Mouse (Mus musculus): ENCODE measurements around the gene Micall2. TPM values are rescaled to one million over a fixed set of nuclear protein-coding genes. Genes with fewer than 3 reads are reported as not detected.
"Not testable (repeated sequence)": the region's sequence is repeated elsewhere in the genome, so short reads cannot be mapped to it uniquely, and the experiment has no call there.

Gene Micall2
- polyA plus RNA-seq, 1 experiment from 2014 or later, result 3.5 TPM

DNA sequence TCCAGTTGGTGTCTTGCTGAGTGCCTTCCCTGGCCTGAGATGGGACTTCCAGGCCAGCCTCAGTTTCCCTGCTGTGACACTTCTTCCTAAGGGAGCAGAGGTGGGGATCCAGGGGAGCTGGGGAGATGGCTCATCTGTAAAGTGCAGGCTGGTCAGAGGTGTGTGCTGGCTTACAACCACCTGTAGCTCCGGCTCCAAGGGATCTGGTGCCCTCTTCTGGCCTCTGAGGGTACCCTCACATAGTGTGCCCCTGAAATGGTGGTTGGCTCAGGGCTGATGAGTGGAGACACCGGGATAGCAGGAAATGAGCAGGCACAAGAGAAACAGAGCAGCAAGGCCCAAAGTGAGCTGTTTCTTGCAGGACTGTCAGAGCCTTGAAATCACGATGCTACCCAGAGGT, 9.6 kb upstream of the Micall2 start:
- Histone ChIP-seq H3K27ac (no peak overlapping the region), H3K4me1 (peaks cover 3% of the 10 kb centered on the region; the same call in 1 of the 2 replicates), H3K27me3 (no peaks in the 10 kb centered on the region), H3K4me2 (no peak overlapping the region), H3K36me3 (no peaks in the 10 kb centered on the region), H3K9ac (no peak overlapping the region), H3K4me3 (no peak overlapping the region), H3K9me3 (no peaks in the 10 kb centered on the region)
- peak; percentile 40; the same call in 1 of the 2 replicates for ATAC-seq (ENCODE audit: borderline replicate concordance, extremely low read depth, low FRiP score, low TSS enrichment)
- 2% methylated on average over 3 of the region's 3 CpGs for WGBS

DNA sequence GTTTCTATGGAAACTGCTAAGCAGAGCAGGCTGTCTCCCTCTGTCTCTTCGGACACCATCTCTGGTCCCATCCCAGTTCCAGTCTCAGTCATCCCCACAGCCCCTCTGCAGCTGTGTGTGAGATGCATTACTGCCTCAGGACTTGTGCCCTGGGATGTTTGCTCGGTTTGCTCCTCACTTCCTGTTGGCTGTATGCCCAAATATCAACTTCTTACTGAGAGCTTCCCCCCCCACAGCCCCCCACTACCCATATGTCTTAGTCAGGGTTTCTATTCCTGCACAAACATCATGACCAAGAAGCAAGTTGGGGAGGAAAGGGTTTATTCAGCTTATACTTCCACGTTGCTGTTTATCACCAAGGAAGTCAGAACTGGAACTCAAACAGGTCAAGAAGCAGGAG, 6.5 kb upstream of the Micall2 start:
- not testable (repeated sequence) for H3K27me3 ChIP-seq; H3K36me3 ChIP-seq; H3K4me3 ChIP-seq; H3K9me3 ChIP-seq; H3K9ac ChIP-seq; ATAC-seq (ENCODE audit: borderline replicate concordance, extremely low read depth, low FRiP score, low TSS enrichment); H3K4me2 ChIP-seq; H3K4me1 ChIP-seq; H3K27ac ChIP-seq
- 18% methylated on average over 3 of the region's 3 CpGs for WGBS

DNA sequence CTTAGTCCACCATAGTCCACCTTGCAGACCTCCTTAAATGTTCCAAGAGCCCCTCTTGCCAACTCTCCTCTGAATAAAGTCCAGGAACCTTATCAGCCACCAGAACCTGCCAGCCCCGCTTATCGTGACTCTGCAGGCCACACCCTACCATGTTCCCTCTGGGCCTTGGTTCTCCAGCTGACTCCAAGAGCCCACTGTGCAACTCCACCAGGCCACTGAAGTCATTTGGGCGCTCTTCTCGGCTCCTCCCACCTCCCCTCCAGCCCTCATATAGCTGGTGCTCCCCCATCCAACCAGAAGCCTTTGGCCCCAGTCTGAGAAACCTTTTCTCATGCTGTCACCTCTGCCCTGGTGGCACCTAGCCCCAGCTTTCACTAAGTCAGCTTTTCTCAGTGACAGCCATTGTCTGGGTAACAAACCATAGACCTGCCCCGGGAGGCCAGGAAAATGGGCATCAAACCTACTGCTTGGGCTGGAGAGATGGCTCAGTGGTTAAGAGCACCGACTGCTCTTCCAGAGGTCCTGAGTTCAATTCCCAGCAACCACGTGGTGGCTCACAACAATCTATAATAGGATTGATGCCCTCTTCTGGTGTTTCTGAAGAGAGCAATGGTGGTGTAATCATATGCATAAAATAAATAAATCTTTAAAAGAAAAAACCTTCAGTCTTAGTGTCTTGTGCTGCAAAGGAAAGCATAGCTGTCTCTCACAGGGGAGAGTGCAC, 2.6 kb upstream of the Micall2 start:
- no peaks in the 10 kb centered on the region for H3K36me3 ChIP-seq
- H3K27ac ChIP-seq, result no peak overlapping the region
- no peak overlapping the region for H3K4me2 ChIP-seq
- H3K4me1 ChIP-seq, result peaks cover 29% of the 10 kb centered on the region
- no peak for ATAC-seq (ENCODE audit: borderline replicate concordance, extremely low read depth, low FRiP score, low TSS enrichment)
- no peak overlapping the region for H3K9ac ChIP-seq
- WGBS, result 64% methylated on average over 7 of the region's 7 CpGs
- H3K9me3 ChIP-seq, result no peaks in the 10 kb centered on the region
- H3K27me3 ChIP-seq, result no peaks in the 10 kb centered on the region
- no peak overlapping the region for H3K4me3 ChIP-seq

DNA sequence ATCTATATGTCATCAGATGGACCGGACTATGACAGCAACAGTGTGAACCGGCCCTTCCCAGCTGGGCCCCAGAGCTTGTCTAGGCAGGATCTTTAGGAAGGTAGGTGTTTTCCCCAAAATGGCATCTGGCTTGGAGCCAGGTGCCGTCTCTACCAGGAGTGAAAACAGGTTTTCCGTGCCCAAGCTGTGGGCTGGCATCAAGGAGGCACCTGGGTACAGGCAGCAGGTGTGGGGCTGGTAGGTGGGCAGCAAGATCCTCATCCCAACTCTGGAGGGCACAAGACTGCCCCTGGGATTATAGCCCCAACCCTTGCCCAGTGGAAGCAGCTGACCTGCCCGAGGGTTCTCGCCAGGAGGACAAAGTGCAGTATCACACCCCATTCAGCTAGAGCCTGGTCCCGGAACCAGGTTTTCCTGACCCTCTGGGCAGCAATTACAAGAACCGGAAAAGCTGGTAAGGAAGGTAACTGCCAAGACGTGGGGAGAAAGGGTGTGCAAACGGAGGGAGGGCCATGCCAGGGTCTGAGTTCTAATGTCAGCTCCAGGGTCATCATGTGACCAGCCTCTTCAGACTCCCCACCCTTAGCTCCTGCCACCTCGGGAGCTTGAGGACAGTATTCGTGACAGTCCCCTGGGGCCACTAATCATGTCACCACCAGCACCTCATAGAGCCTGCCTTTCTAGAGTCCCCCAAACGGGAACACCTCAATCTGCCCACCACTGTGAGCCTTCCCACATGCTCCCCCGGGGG, 1.9 kb upstream of the Micall2 start:
- H3K36me3 ChIP-seq, result no peaks in the 10 kb centered on the region
- H3K27me3 ChIP-seq, result no peaks in the 10 kb centered on the region
- WGBS, result 67% methylated on average over 14 of the region's 14 CpGs
- H3K9me3 ChIP-seq, result no peaks in the 10 kb centered on the region
- no peak overlapping the region for H3K4me3 ChIP-seq
- H3K4me2 ChIP-seq, result no peak overlapping the region
- H3K4me1 ChIP-seq, result peaks cover 34% of the 10 kb centered on the region
- ATAC-seq (ENCODE audit: borderline replicate concordance, extremely low read depth, low FRiP score, low TSS enrichment), result no peak
- no peak overlapping the region for H3K27ac ChIP-seq
- no peak overlapping the region for H3K9ac ChIP-seq

DNA sequence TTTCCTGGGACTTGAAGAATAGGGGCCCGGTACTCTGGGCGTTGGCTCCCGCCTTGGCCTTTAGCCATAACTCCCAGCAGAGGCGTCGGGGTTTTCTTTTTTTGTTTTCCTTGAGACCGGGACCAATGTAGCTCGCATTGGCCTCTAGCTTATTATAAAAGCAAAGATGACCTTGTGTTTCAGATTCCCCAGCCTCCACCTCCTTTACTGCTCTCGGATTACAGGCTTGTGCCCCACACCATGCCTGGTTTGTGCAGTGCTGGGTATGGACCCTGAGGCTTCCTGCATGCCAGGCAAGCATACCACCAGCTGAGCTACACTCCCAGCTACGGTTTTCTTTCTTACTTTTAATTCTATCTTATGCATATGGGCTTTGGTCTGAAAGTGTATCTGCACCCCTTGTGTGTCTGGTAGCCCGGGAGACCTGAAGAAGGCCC, 386 bp upstream of the Micall2 start:
- H3K36me3 ChIP-seq, result no peaks in the 10 kb centered on the region
- peak; percentile 36; the same call in 1 of the 2 replicates for ATAC-seq (ENCODE audit: borderline replicate concordance, extremely low read depth, low FRiP score, low TSS enrichment)
- peak overlapping the region; percentile 49 for H3K4me3 ChIP-seq
- H3K4me1 ChIP-seq, result peaks cover 40% of the 10 kb centered on the region
- H3K27me3 ChIP-seq, result no peaks in the 10 kb centered on the region
- WGBS, result 11% methylated on average over 10 of the region's 10 CpGs
- peak overlapping the region; percentile 51; the same call in 1 of the 2 replicates for H3K27ac ChIP-seq
- H3K9ac ChIP-seq, result peak overlapping the region; percentile 20; the same call in 1 of the 2 replicates
- peak overlapping the region; percentile 97 for H3K4me2 ChIP-seq
- no peaks in the 10 kb centered on the region for H3K9me3 ChIP-seq

DNA sequence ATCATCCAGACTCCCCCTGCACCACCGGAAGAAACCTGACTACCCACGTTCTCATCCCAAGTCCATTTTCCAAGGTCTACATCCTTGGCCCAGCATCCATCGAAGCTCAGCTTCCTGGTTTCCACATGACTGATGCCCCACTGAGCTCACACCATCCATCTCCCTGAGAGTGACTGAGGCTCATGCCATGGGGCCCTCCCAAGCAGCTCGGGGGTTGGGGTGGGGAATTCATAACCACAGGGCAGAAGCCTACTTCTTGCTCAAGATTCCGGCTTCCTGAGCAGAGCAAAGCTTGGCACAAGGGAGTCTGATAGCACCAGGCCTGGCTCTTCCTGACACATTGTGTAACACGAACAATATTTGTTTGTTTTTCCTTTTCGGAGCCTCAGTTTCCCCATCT, 1.4 kb downstream of the Micall2 start:
- Histone ChIP-seq H3K27me3 (no peaks in the 10 kb centered on the region), H3K9ac (no peak overlapping the region)

DNA sequence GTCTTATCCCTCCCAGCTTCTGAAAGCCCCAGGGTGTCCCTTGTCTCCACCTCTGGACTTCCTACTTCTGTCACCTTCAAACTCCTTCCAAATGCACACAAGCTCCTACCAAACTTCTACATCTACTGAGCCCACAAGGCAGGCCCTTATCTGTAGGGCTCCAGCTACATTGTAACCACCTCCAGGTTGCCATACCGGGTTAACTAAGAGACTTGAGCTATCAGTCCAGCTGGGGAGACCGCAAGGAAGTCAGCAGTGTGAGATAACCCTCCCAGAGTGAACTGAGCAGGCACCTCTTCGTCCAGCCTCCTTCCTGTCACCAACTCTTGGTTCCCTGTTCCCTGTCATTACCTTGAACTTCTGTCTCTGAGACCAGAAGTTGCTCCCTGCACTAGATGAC, 2.1 kb downstream of the Micall2 start:
- H3K9me3 ChIP-seq, result no peaks in the 10 kb centered on the region
- 58% methylated on average over 3 of the region's 3 CpGs for WGBS
- peaks cover 53% of the 10 kb centered on the region for H3K4me1 ChIP-seq
- ATAC-seq (ENCODE audit: borderline replicate concordance, extremely low read depth, low FRiP score, low TSS enrichment), result no peak
- no peaks in the 10 kb centered on the region for H3K27me3 ChIP-seq
- H3K4me2 ChIP-seq, result no peak overlapping the region
- H3K36me3 ChIP-seq, result no peaks in the 10 kb centered on the region
- H3K27ac ChIP-seq, result no peak overlapping the region
- H3K4me3 ChIP-seq, result no peak overlapping the region
- no peak overlapping the region for H3K9ac ChIP-seq

More for the DNA sequence above, 1.4 kb downstream of the Micall2 start:
- Histone ChIP-seq H3K27ac (no peak overlapping the region), H3K4me3 (no peak overlapping the region), H3K4me1 (peaks cover 53% of the 10 kb centered on the region), H3K4me2 (peak overlapping the region; percentile 97; the same call in 1 of the 2 replicates), H3K36me3 (no peaks in the 10 kb centered on the region), H3K9me3 (no peaks in the 10 kb centered on the region)
- WGBS, result 64% methylated on average over 7 of the region's 7 CpGs
- no peak for ATAC-seq (ENCODE audit: borderline replicate concordance, extremely low read depth, low FRiP score, low TSS enrichment)

DNA sequence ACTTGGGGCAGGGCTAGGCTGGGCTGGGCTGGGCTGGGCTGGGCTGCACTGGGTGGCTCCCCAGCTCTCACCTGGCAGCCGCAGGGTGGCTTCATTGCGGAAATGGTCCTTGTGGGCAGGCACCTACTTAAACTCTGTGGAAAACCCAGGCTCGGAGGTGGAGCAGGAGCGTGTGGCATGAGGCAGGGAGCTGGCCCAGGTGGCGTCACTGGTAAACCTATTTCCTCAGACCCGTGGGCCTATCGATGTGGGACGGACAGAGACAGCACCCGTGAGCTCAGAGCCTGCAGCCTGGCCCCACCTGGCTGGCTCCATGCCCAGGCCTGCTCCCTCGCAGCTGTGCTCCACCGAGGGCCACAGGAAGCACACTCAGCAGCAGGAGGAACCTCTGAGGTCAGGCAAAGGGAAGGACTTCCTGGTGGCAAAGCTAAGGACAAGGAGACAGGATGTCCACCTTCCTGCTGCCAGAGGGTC, 3.5 kb downstream of the Micall2 start:
- Histone ChIP-seq H3K36me3 (no peaks in the 10 kb centered on the region), H3K27ac (peak overlapping the region; percentile 71), H3K4me3 (no peak overlapping the region), H3K27me3 (no peaks in the 10 kb centered on the region), H3K9ac (no peak overlapping the region), H3K9me3 (no peaks in the 10 kb centered on the region), H3K4me1 (peaks cover 53% of the 10 kb centered on the region), H3K4me2 (peak overlapping the region; percentile 27)
- 50% methylated on average over 11 of the region's 11 CpGs for WGBS
- no peak for ATAC-seq (ENCODE audit: borderline replicate concordance, extremely low read depth, low FRiP score, low TSS enrichment)

DNA sequence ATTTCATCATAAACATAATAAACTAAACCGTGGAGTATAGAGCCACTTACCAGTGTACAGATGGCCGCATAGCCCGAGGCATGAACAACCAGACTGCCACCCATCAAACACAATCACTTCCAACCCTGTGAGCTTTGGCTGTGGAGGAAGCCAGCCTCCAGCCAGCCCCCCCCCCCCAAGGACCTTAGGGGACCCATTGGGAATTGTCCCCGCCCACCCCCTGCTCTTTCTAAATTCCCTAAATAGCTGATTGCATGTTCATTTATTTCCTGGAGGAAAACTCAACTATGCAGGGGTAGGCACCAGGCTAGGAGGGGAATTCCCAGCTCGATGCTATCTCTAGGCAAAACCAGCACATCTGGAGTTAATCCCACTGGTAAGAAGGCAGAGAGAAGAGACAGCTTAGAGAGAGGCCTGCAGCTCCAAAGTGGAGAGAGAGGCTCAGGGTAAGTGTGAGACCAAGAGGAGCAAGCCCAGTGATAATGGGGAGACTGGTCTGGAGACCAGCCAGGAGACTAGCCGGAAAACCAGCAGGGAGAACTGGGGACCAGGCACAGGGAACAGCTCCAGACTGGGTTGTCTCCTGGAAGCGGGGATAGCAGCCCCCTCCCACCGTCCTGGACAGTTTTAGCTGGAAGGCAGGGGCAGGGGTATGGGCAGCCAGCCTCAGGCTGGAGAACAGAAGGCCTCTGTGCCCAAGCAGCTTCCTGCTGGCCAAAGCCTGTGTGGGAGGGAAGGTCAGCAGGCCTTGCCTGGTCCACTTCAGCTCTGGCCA, 5.2 kb downstream of the Micall2 start:
- Histone ChIP-seq H3K9ac (no peak overlapping the region), H3K36me3 (no peaks in the 10 kb centered on the region), H3K9me3 (no peaks in the 10 kb centered on the region), H3K27me3 (no peaks in the 10 kb centered on the region), H3K4me3 (no peak overlapping the region), H3K4me2 (no peak overlapping the region), H3K27ac (peak overlapping the region; percentile 44; the same call in 1 of the 2 replicates), H3K4me1 (peaks cover 45% of the 10 kb centered on the region)
- 44% methylated on average over 8 of the region's 8 CpGs for whole genome bisulfite sequencing
- no peak for ATAC-seq (ENCODE audit: borderline replicate concordance, extremely low read depth, low FRiP score, low TSS enrichment)

DNA sequence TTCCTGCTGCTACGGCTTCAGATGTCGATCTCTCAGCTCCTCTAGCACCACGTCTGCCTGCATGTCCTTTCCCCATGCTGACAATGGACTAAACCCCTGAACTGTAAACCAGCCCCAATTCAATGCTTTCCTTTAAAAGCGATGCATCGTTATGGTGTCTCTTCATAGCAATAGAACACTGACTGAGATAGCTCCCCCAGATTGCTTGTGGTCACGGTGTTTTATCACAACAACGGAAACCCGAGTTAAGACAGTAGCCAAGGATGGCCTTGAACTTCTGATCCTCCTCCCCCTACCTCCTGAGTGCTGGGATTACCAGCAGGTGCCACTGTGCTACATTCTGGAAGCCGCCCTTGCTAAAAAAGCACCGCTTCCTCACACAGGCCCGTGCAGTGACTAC, 8.9 kb downstream of the Micall2 start:
- H3K4me2 ChIP-seq, result no peak overlapping the region
- H3K4me1 ChIP-seq, result peaks cover 25% of the 10 kb centered on the region
- 79% methylated on average over 11 of the region's 11 CpGs for WGBS
- no peaks in the 10 kb centered on the region for H3K36me3 ChIP-seq
- H3K9me3 ChIP-seq, result no peaks in the 10 kb centered on the region
- no peak overlapping the region for H3K9ac ChIP-seq
- no peaks in the 10 kb centered on the region for H3K27me3 ChIP-seq
- H3K4me3 ChIP-seq, result no peak overlapping the region
- no peak for ATAC-seq (ENCODE audit: borderline replicate concordance, extremely low read depth, low FRiP score, low TSS enrichment)
- H3K27ac ChIP-seq, result no peak overlapping the region

DNA sequence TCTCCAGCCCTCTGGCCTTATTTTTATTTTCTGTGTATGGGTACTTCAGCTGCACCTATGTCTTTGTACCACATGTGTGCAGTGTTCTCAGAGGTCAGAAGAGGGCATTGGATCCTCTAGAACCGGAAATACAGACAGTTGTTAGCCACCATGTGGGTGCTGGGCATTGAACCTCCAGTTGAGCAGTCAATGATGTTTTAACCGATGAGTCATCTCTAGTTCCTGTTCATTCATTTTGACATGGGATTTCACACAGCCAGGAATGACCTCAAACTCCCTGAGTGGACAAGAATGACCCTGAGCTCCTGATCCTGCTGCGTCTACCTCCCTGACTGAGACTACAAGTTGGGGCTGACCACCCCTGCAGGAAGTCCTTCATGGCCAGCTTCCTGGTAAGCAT, 9.9 kb downstream of the Micall2 start:
- ATAC-seq (ENCODE audit: borderline replicate concordance, extremely low read depth, low FRiP score, low TSS enrichment), result no peak
- 87% methylated on average over 3 of the region's 3 CpGs for WGBS
- Histone ChIP-seq H3K9ac (no peak overlapping the region), H3K27me3 (no peaks in the 10 kb centered on the region), H3K9me3 (no peaks in the 10 kb centered on the region), H3K36me3 (no peaks in the 10 kb centered on the region), H3K4me2 (no peak overlapping the region), H3K4me3 (no peak overlapping the region), H3K27ac (no peak overlapping the region), H3K4me1 (peaks cover 21% of the 10 kb centered on the region)
